Mouse (Mus musculus): ENCODE measurements around the gene Iqsec1. TPM values are rescaled to one million over a fixed set of nuclear protein-coding genes. Genes with fewer than 3 reads are reported as not detected.

The Iqsec1 gene
- total RNA-seq (2021), result 104 and 105 TPM in 2 replicates
- long read RNA-seq, transcript Iqsec1-208 (1 exons, 2,691 nt), result major isoform, 11 of 11 reads
- long read RNA-seq, partial matches to known transcripts, result 0 of 11 reads
- long read RNA-seq, other reads (novel, unspliced or antisense), result 0 of 11 reads

GRCm38 (mm10) chr6:90988648-90989317 is at the start of gene Iqsec1:
TSS of gene Iqsec1 (minus strand) at chr6:90988685.
- DNase-seq, result peak; percentile 88

- no peak for DNase-seq
Measured at GRCm38 (mm10) chr6:91028256-91028655, 39.8 kb upstream of the Iqsec1 start.

GRCm38 (mm10) chr6:91020810-91021209 is 32.3 kb upstream of the Iqsec1 start:
- DNase-seq, result no peak

- no peak for DNase-seq
Measured at GRCm38 (mm10) chr6:91016600-91017230, 28.2 kb upstream of the Iqsec1 start.

- DNase-seq, result no peak
Measured at GRCm38 (mm10) chr6:91014198-91014958, 25.9 kb upstream of the Iqsec1 start.

GRCm38 (mm10) chr6:91012458-91012857 is 24.0 kb upstream of the Iqsec1 start:
- DNase-seq, result no peak

- no peak for DNase-seq
Measured at GRCm38 (mm10) chr6:91011568-91011967, 23.1 kb upstream of the Iqsec1 start.

GRCm38 (mm10) chr6:91008284-91008830 is 19.9 kb upstream of the Iqsec1 start:
- no peak for DNase-seq

- no peak for DNase-seq
Measured at GRCm38 (mm10) chr6:91007207-91007606, 18.7 kb upstream of the Iqsec1 start.

GRCm38 (mm10) chr6:91004157-91004556 is 15.7 kb upstream of the Iqsec1 start:
- DNase-seq, result no peak

- DNase-seq, result no peak
Measured at GRCm38 (mm10) chr6:91003310-91003995, 15.0 kb upstream of the Iqsec1 start.

- no peak for DNase-seq
Measured at GRCm38 (mm10) chr6:91001566-91001965, 13.1 kb upstream of the Iqsec1 start.

GRCm38 (mm10) chr6:91000819-91001525 is 12.5 kb upstream of the Iqsec1 start:
- peak; percentile 65 for DNase-seq

GRCm38 (mm10) chr6:90999176-90999575 is 10.7 kb upstream of the Iqsec1 start:
- no peak for DNase-seq

- DNase-seq, result peak; percentile 42
Measured at GRCm38 (mm10) chr6:90997025-90997424, 8.5 kb upstream of the Iqsec1 start.

- DNase-seq, result no peak
Measured at GRCm38 (mm10) chr6:90996181-90996580, 7.7 kb upstream of the Iqsec1 start.

- no peak for DNase-seq
Measured at GRCm38 (mm10) chr6:90988299-90988625, 223 bp downstream of the Iqsec1 start.

- peak; percentile 34 for DNase-seq
Measured at GRCm38 (mm10) chr6:90987561-90988298, 755 bp downstream of the Iqsec1 start.

- DNase-seq, result no peak
Measured at GRCm38 (mm10) chr6:90984101-90984500, 4.4 kb downstream of the Iqsec1 start.

GRCm38 (mm10) chr6:90974279-90974678 is 14.2 kb downstream of the Iqsec1 start:
- DNase-seq, result no peak

Measured in adrenal gland, postnatal 25 days (tissue).